Mouse (Mus musculus) forebrain, embryonic 15.5 days (tissue): ENCODE measurements at regions not wholly inside any gene's neighbourhood (a gene's known extent, or its start where the extent isn't known, plus 50 kb on each side); places are given as distances from the start of the nearest gene placed in this dataset.
"Not testable (repeated sequence)": the region's sequence is repeated elsewhere in the genome, so short reads cannot be mapped to it uniquely, and the experiment has no call there.

Experiments
- ATAC-seq: fragments of 200-750 bp; cut with Nextera tagmentation; replicated peaks from 2 replicates; pipeline ENCODE4 v1.8.0; 2017; ENCODE audit warnings: mild to moderate bottlenecking, moderate TSS enrichment, moderate library complexity
- H3K27ac ChIP-seq: fragments of 300-500 bp; sonication (generic); replicated peaks from 2 replicates; pipeline ENCODE4 v1.5.1; 2015; ENCODE audit warnings: mild to moderate bottlenecking, inconsistent platforms
- H3K27me3 ChIP-seq: fragments of 300-500 bp; sonication (generic); 2 replicates; pipeline ENCODE4 v1.6.1; 2015; ENCODE audit warnings: inconsistent platforms
- H3K36me3 ChIP-seq: fragments of 300-500 bp; sonication (generic); 2 replicates; pipeline ENCODE4 v1.6.1; 2015; ENCODE audit warnings: mild to moderate bottlenecking, inconsistent platforms
- H3K4me1 ChIP-seq: fragments of 300-500 bp; sonication (generic); 2 replicates; pipeline ENCODE4 v1.6.1; 2015; ENCODE audit warnings: inconsistent platforms
- H3K4me2 ChIP-seq: fragments of 300-500 bp; sonication (generic); replicated peaks from 2 replicates; pipeline ENCODE4 v1.6.1; 2015; ENCODE audit warnings: mild to moderate bottlenecking, inconsistent platforms
- H3K4me3 ChIP-seq: fragments of 300-500 bp; sonication (generic); 2 replicates; pipeline ENCODE4 v1.5.1; 2015; ENCODE audit warnings: mild to moderate bottlenecking, inconsistent platforms
- H3K9ac ChIP-seq: fragments of 300-500 bp; sonication (generic); replicated peaks from 2 replicates; pipeline ENCODE4 v1.6.1; 2015; ENCODE audit warnings: mild to moderate bottlenecking, inconsistent platforms
- H3K9me3 ChIP-seq: fragments of 300-500 bp; sonication (generic); 2 replicates; pipeline ENCODE4 v1.6.1; 2016; ENCODE audit warnings: inconsistent platforms
- WGBS: fragments of 180-500 bp; shearing (Covaris S2); methylation state at CpG from one replicate; pipeline ENCODE4 v1.1.7; 2015; ENCODE audit warnings: mixed read lengths; 5-methylcytosine and 5-hydroxymethylcytosine counted together

GRCm38 (mm10) chr8:40064145-40064544, 610.7 kb upstream of the Adam24 start:
- Histone ChIP-seq H3K4me2 (no peak overlapping the region), H3K36me3 (no peaks in the 10 kb centered on the region), H3K9me3 (no peaks in the 10 kb centered on the region), H3K9ac (no peak overlapping the region), H3K4me1 (no peaks in the 10 kb centered on the region), H3K27me3 (no peaks in the 10 kb centered on the region), H3K27ac (no peak overlapping the region), H3K4me3 (no peak overlapping the region)
- ATAC-seq = no peak

DNA sequence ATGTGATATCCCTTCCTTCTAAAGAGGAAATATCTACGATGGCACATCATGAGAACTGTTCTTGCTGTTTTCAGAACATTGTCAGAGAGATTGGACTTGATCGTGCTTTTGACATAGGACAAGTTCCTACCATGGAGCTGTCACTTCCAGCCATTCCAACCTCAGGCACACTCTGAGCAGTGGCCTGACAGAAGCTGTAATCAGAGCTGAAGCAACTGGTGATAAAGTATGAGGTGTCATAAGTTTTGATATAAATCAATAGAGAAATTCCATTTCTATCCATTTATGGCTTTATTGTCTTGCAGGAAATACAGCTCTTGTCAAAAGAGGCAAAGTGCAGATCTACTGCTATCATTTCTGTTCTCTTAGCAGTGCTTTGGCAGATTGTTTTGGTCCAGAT, 603.7 kb upstream of the Adam24 start:
- no peak overlapping the region for H3K27ac ChIP-seq
- no peak overlapping the region for H3K9ac ChIP-seq
- H3K27me3 ChIP-seq = no peaks in the 10 kb centered on the region
- no peaks in the 10 kb centered on the region for H3K9me3 ChIP-seq
- no peaks in the 10 kb centered on the region for H3K36me3 ChIP-seq
- WGBS = 95% methylated on average over 2 of the region's 2 CpGs
- no peak for ATAC-seq
- no peaks in the 10 kb centered on the region for H3K4me1 ChIP-seq
- H3K4me2 ChIP-seq = no peak overlapping the region
- no peak overlapping the region for H3K4me3 ChIP-seq

DNA sequence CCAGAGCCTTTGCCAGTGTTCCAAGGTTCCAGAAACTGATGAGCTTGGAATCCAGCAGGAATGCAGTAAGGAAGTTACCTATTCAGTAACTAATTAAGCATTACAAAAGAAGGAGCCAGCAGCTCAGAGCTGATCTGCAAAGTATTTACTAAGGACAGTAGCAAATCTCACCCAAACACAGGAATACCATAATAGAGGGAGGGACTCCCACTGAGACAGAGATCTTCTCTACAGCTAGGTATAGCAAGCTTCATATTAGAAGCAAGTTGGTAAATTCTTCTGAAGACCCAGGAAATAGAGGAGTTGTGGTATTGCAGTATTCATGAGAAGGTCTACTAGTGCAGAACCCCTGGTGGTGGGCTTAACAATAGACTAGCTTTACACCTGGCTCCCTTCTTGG, 593.9 kb upstream of the Adam24 start:
- not testable (repeated sequence) for H3K4me2 ChIP-seq, ATAC-seq, H3K36me3 ChIP-seq, H3K9ac ChIP-seq, H3K27me3 ChIP-seq, H3K4me1 ChIP-seq, H3K27ac ChIP-seq, H3K4me3 ChIP-seq, H3K9me3 ChIP-seq

- H3K9me3 ChIP-seq = no peaks in the 10 kb centered on the region
- H3K4me3 ChIP-seq = no peak overlapping the region
- no peak for ATAC-seq
- no peak overlapping the region for H3K27ac ChIP-seq
- H3K9ac ChIP-seq = no peak overlapping the region
- H3K27me3 ChIP-seq = no peaks in the 10 kb centered on the region
- H3K4me2 ChIP-seq = no peak overlapping the region
- H3K4me1 ChIP-seq = no peaks in the 10 kb centered on the region
- WGBS = 59% methylated on average over 1 of the region's 1 CpGs
- no peaks in the 10 kb centered on the region for H3K36me3 ChIP-seq
Measured at GRCm38 (mm10) chr8:40084129-40084528, 590.7 kb upstream of the Adam24 start.

DNA sequence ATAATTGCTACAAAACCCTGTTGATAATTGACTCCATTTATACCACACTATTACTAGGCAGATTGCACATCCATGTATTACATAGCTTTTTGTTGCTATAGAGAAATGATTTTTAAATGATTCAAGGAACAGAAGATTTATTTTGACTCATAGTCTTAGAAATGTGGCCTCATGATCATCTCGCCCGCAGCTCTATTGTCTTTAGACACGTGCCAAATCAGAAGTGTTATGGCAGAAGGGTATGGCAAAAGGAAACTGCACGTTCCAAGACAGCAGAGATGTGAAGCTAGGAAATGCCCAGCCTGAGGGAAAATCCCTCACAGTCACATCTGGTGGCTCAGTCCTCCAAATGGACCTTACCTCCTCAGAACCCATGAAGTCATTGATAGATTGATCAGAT, 585.5 kb upstream of the Adam24 start:
- 83% methylated on average over 4 of the region's 4 CpGs for WGBS
- no peak overlapping the region for H3K4me3 ChIP-seq
- no peak overlapping the region for H3K9ac ChIP-seq
- H3K27me3 ChIP-seq = no peaks in the 10 kb centered on the region
- H3K9me3 ChIP-seq = no peaks in the 10 kb centered on the region
- ATAC-seq = no peak
- H3K27ac ChIP-seq = no peak overlapping the region
- H3K4me1 ChIP-seq = no peaks in the 10 kb centered on the region
- H3K36me3 ChIP-seq = no peaks in the 10 kb centered on the region
- H3K4me2 ChIP-seq = no peak overlapping the region

DNA sequence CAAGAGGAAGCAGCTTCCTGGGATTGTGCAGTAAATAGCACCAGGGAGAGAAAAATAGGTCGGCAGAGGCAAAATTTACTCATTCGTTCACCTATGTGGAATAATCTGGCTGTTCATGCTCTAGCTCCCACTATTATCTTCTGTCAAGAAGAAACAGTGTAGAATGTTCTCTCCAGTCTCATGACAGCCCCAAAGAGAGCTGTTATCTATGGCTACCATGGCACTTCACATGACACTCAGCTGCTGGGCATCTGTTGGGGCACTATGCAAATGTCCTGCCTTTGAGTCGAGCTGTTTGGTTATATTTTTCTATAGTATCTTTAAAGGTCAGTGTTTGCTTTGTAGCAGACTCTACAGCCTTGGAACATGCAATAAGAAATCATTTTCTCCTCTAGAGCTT, 550.5 kb upstream of the Adam24 start:
- no peak overlapping the region for H3K4me2 ChIP-seq
- H3K27me3 ChIP-seq = no peaks in the 10 kb centered on the region
- WGBS = 85% methylated on average over 3 of the region's 3 CpGs
- H3K9ac ChIP-seq = no peak overlapping the region
- no peaks in the 10 kb centered on the region for H3K4me1 ChIP-seq
- H3K36me3 ChIP-seq = no peaks in the 10 kb centered on the region
- no peak for ATAC-seq
- no peak overlapping the region for H3K4me3 ChIP-seq
- H3K27ac ChIP-seq = no peak overlapping the region
- no peaks in the 10 kb centered on the region for H3K9me3 ChIP-seq

DNA sequence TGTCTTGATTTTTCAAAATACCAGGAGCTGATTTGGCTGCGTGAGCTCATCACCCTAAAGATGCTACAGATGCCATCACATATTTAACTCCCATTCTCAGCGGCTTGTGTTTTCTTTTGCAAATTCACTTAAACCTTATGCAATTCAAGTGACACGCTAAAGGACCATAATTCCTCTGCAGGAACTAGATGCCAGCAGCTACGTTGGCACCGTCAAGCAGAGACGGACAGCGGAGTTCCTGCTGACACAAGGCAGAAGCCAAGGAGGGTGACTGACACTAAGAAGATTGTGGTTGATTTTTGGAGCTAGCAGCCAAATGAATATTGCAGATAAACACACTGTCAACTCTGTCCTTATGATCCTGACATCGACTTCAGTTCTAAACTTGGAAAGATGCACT, 547.7 kb upstream of the Adam24 start:
- H3K9me3 ChIP-seq = no peaks in the 10 kb centered on the region
- ATAC-seq = no peak
- 79% methylated on average over 8 of the region's 8 CpGs for WGBS

DNA sequence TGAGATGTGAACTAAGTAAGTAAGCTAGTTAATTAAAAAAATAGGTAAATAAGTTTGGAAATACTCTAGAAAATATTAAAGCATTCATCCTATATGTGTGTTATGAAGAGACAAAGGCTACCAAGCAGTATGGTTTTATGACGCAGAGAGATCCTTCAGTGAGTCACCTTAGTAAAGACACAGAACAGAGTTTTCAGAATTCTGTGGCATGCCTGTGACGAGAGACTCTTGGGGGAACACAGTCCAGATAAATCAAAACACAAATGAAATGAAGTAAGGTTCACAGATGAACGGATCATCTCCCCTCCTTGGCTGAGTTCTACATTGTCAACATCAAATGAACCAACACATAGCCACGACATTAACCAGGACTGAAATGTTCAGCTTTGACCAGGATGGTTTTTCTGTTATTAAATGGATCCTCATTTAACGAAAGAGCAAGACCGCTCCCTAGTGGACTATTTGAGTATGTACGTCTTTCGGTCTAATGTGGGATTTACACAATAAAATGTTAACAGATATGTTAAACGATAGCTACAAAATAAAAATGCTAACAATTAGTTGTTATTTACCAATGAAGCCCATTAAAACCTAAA, 542.1 kb upstream of the Adam24 start:
- Histone ChIP-seq H3K4me3 (no peak overlapping the region), H3K4me2 (no peak overlapping the region), H3K9me3 (no peaks in the 10 kb centered on the region), H3K27ac (no peak overlapping the region), H3K9ac (no peak overlapping the region), H3K36me3 (no peaks in the 10 kb centered on the region), H3K27me3 (no peaks in the 10 kb centered on the region), H3K4me1 (no peaks in the 10 kb centered on the region)
- 20% methylated on average over 9 of the region's 9 CpGs for WGBS
- 0 out of 2 replicates have a peak, but pooled peaks have one; percentile 41 for ATAC-seq

More for the DNA sequence above, 547.7 kb upstream of the Adam24 start:
- Histone ChIP-seq H3K4me1 (no peaks in the 10 kb centered on the region), H3K4me3 (no peak overlapping the region), H3K27me3 (no peaks in the 10 kb centered on the region), H3K9ac (no peak overlapping the region), H3K27ac (no peak overlapping the region), H3K4me2 (no peak overlapping the region), H3K36me3 (no peaks in the 10 kb centered on the region)

- 3% methylated on average over 21 of the region's 21 CpGs for WGBS
- Histone ChIP-seq H3K27ac (no peak overlapping the region), H3K4me2 (peak overlapping the region; percentile 43), H3K27me3 (no peaks in the 10 kb centered on the region), H3K36me3 (no peaks in the 10 kb centered on the region), H3K4me1 (peaks cover 8% of the 10 kb centered on the region; the same call in 1 of the 2 replicates), H3K4me3 (peak overlapping the region; percentile 31), H3K9ac (0 out of 2 replicates have a peak overlapping the region, but pooled peaks have one; percentile 32), H3K9me3 (no peaks in the 10 kb centered on the region)
- ATAC-seq = peak; percentile 93
Measured at GRCm38 (mm10) chr8:40150911-40151797, 523.7 kb upstream of the Adam24 start.

DNA sequence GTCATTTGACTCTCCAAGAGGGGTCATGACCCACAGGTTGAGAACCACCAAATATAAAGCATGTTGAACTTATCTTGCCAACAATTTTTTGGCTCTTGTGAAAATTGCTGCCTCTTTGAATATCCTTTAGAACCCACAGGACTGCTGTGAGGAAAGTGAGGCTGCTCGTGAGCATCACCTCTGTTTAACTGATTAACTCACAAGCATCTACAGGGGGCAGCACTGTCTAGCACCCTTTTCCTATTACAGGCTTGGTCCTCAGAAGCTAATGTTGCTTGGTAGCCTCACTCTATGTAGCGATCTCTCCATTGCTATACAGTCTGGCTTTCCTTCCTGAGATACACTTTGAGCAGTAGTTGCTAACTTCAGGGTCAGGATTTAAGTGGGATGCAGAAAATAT, 522.4 kb upstream of the Adam24 start:
- H3K36me3 ChIP-seq = no peaks in the 10 kb centered on the region
- H3K27me3 ChIP-seq = no peaks in the 10 kb centered on the region
- H3K4me2 ChIP-seq = no peak overlapping the region
- H3K4me1 ChIP-seq = peaks cover 8% of the 10 kb centered on the region; the same call in 1 of the 2 replicates
- H3K4me3 ChIP-seq = no peak overlapping the region
- H3K27ac ChIP-seq = no peak overlapping the region
- H3K9me3 ChIP-seq = no peaks in the 10 kb centered on the region
- H3K9ac ChIP-seq = no peak overlapping the region
- 60% methylated on average over 2 of the region's 2 CpGs for WGBS
- ATAC-seq = no peak

DNA sequence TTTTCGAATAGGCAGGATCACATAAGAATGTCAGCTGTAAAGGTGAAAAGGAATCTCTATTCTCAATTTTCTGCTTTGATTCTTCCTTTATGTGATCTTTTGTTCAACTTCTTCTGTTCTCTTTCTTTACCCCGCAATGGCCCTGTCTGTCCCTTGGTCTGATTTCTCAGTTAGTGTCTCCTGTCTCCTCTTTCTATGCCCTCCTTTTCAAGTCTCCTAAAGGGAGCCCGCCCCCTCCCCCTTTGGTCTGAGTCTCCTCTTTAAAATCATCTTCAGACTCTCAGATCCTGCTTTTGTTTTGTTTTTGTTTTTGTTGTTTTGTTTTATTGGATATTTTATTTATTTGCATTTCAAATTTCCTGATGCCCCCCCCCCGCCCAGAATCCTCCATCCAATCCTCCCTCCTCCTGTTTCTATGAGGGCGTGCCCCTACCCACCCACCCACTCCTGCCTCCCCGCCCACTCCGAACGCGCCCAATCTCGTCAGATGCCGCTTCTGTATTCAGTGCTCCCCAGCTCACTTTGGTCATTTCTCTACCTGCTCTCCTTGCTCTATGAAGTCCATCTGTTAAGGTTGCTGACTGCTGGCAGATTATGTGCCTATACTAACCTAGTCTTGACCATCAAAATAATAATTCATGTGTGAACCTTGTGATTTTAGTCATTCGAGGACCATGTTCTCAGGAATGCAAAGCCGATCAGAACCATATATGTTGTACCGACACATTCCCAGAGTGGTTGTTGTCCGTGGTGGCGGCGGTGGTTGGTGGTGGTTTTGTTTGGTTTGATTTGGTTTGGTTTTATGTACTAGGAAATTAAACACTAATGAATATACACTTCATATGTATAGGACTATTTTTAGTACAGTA, 487.9 kb upstream of the Adam24 start:
- 33% methylated on average over 16 of the region's 17 CpGs for WGBS
- Histone ChIP-seq H3K4me2 (peak overlapping the region; percentile 39), H3K4me1 (no peaks in the 10 kb centered on the region), H3K27ac (no peak overlapping the region), H3K9me3 (no peaks in the 10 kb centered on the region), H3K36me3 (no peaks in the 10 kb centered on the region), H3K4me3 (peak overlapping the region; percentile 25), H3K27me3 (no peaks in the 10 kb centered on the region), H3K9ac (no peak overlapping the region)
- ATAC-seq = peak; percentile 85

DNA sequence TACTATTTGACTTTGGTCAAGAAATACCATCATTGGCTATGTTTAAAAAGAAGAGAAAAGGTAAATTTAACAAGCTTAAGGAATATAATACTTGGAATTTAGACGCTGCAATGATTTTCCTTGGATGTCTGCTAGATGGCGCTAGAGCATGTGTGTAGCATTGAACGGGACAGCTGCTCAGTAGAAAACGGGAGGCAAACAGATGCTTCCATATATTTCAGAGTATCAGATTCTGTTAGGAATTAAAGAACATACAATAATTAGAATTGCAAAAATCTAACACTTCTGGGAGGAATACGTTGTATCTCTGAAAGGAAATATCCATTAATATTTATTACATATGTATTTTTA, 487.3 kb upstream of the Adam24 start:
- Histone ChIP-seq H3K9me3 (no peaks in the 10 kb centered on the region), H3K4me3 (no peak overlapping the region), H3K27me3 (no peaks in the 10 kb centered on the region), H3K4me2 (peak overlapping the region; percentile 39; the same call in 1 of the 2 replicates), H3K36me3 (no peaks in the 10 kb centered on the region), H3K27ac (no peak overlapping the region), H3K4me1 (no peaks in the 10 kb centered on the region), H3K9ac (no peak overlapping the region)
- WGBS = 3% methylated on average over 5 of the region's 5 CpGs
- ATAC-seq = peak; percentile 89
